Mouse (Mus musculus): ENCODE measurements around the gene Klhl11.

The Klhl11 gene

DNA sequence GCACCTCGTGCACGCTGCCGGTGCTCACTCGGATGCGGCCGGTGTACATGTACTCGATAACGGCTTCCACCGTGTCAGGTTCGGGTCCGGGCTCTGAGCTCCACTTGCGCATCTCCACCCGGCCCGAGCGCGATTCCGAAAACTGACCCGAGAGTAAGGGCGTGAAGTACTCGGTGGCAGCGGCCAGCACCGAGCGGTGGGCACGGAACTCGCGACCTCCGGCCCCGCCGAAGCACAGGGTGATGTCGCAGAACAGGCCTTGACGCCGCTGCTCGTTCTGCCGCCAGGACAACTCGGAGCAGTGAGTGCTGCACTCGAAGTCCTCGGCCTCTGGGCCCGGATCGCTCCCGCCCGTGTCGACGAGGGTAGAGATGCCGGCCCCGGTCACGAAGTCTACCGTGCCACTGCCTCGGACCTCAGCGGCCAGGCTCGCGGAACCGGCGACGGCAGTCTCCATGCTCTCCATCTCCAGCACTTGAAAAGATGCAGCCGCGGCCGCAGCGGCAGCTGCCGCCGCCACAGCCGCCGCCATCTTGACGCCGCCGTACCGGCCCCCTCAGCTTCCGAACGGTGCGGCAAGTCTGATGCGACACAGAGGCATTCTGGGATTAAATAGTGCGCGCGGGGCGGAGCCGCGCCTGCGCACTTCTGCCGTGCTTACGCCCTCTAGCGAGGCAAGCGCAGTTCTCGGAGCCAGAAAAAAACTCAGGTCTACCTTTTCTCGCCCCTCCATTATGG lies at the start of gene Klhl11:
TSS of gene Klhl11 (minus strand) at position 545 of the 738 bp plus-strand sequence.
- DNase-seq, result peak; percentile 83 to 94

DNA sequence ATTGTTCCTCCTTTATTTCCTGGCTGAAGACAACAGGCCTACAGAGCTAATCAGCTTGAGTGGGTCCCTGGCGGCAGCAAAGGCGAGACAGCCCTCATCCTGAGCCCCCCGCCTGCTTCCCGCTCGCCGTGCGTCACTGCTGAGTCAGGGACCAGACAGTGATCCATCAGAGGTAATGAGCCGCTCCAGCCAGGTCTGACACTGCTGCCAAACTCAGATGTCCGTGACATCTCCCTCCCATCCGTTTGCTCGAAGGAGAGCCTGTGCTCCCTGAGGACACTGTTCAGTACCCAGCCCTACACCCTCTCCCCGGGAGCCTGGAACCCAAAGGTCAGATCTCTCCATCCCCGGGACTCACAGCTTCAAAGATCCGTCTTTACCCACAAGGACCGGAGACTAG lies 48.3 kb upstream of the Klhl11 start:
- no peak for DNase-seq

DNA sequence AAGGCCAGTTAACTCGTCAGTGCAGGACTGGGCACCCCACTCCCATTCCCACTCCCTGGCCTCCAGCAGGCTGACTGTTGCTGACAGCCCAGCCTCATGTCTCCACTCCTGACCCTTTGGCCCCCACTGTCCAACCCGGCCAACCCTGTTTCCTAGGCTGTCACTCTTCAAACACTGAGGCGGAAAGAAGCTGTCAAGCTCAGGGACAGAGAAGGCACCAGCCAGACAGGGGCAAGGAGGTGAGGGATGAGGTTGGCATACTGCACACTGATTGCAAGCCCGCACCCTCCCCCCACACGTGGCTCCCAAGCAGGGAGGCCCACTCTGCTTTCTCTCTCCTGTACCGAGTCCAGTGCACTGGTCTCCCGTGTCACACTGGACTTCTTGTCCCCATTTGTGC lies 46.6 kb upstream of the Klhl11 start:
- no peak for DNase-seq

DNA sequence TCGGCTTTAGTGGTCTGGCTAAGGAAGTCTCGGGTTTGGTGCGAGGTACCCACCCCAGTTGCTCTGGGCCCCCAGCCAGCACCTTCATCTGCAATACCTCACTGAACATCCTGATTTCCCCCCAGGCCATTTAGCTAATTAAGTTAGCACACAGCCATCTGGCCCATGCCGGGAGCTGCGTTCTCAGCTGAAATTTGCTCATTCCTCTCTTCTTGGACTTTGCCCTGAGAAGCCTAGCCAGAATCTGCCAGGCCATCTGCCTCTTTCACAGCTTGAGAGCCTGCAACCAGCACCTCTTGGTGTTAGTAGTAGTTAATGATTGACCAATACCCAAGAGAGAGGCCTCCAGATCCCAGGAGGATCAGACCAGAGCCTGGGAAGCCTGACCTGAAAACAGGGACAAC lies 45.6 kb upstream of the Klhl11 start:
- DNase-seq, result peak; percentile 85 to 92

DNA sequence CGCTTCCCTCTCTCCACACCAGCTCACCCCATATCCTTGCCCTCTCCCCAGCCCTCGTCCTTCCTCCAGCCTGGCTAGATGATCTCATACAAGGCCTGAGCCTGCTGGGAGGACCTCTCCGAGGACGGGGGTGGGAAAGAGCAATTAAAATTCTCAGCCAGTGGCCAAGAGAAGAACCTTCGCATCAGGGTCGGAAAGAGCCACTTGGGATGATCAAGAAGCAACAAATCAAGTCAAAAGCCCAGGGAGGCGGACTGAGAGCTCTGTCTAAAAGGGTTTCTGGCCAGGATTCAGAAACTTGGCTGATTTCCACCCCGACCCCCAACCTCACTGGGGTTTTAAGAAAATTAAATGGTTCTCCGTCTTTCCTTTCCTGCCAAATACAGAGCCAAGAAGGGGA lies 43.8 kb upstream of the Klhl11 start:
- no peak for DNase-seq

DNA sequence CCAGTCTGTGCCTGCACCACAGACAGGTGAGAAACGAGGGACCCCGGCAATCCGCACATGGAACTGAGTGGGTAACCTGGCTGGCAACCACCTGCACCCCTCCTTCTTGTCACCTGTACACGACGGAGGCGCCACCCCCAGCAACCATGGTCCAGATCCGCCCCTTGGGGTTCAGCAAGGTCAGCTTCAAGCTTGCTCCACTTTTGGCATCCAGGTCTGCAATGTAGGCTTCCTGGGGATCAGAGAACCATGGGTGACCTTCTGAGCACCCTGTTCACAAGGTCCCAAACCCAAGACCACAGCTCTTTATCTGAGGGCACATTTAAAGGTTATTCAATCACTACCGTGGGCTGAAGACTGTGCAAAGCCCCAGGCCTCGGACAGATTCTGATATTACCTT lies 43.2 kb upstream of the Klhl11 start:
- DNase-seq, result no peak

DNA sequence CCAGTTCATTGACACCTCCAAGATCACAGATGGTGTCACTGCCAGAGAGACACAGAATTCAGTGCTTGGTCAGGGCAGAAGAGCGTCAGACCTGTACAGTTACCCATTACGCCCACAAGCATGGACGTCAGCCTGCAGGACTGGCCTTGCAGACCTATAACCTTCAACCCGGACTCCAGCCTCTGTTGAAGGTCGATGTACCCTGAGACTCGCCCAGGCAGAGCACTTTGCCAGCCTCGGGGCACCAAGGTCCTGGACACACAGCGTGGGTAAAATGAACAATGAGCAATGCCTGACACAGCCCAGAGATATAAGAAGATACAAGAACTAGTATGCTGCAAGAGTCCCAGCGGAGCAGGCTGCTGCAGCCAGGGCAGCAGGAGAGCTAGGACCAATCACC lies 42.5 kb upstream of the Klhl11 start:
- DNase-seq, result no peak

DNA sequence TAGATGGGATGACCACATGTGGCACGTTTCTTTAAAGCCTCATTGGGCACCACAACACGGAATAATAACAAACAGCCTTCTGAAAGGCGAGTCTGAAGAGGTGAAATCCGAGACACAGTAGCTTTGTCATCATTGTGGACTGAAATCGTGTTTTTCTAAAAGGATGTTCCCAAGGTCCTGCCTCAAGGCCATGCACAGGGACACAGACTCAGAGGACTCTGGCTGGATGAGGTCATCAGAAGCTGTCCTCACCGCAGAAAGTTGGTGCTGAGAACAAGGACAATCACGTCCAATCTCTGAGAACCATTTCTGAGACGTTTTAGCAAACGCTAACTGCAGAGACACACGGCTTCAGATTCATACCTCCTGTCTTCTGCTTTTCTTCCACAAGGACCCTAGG lies 41.2 kb upstream of the Klhl11 start:
- DNase-seq, result no peak

DNA sequence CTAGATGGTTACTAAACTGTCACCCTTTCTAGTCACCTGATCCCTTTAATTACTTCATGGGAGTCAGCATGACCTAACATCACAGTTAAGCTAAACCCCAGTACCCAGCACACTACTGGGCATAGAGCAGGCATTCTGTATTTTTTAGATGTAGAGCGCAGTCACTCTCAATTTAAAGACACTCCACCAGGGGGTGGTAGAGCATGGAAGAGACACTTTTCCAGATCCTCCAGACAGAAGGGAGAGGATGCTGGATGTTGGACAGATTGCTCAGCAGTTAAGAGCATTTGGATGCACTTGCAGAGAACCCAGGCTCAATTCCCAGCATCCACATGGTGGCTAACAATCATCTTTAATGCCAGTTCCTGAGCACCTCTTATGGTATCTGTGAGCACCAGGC lies 39.8 kb upstream of the Klhl11 start:
- peak in 1 of 2 experiments; percentile 40 for DNase-seq

DNA sequence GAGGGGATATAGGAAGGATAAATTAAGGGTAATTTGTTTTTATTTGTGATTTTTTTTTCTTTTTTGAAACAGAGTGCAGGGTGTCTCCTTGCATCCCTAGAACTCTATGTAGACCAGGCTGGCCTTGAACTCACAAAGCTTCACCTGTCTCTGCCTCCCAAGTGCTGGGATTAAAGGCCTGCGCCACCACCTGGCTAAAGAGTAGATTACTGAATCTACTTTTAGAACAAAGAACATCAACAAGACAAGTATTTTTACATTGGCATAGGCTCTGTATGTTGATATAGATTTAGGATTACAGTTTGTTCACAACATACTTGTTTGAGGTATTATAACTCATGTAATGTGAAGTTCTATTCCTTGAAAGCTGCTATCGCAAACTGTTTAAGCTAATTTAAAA lies 38.0 kb upstream of the Klhl11 start:
- DNase-seq, result no peak

DNA sequence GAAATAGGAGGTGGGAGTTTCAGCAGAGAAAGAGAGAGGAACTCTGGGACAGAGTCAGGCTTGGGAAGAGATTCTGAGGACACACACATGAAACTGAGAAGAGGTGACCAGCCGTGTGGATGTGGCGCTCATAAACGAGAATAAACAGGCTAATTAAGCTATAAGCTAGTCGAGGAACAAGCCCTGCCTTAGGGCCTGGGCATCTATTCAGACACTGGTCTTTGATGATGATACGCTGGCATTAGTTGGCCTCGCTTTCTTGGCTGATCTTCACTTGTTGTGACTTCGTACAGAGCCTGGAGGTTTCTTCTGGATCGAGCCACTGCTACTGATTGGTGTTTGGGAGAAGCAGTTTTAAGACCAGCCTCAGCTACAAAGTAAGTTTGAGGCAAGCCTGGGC lies 33.5 kb upstream of the Klhl11 start:
- DNase-seq, result no peak

DNA sequence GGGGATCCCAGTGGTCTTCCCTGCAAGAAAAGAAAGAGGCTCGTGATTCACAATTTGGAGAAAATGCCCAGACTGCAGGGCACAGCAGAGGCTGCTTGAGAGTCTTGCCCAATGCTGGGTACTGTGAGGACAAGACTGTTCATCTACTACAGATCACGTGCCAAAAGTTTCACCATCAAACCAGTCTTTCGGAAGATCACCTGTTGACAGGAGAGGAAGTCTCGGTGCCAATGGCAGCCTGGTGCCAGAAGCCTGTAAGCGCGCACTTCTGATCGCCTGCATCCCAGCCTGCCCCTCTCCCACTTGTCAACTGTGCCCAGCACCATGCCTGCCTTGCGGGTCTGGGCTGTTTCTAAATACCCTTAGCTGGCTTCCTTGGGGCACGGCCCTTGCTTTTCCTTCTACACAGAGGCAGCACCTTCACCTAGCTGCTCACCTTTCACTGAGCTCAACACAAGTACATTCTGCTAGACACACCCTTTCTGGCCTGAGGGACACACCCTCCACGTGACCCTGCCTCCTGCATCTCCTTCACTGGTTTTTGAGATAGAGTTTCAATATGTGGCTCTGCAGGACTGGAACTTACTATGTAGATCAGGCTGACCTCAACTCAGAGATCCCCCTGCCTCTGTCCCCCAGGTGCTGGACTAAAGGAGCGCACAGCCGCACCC lies 32.6 kb upstream of the Klhl11 start:
- DNase-seq, result no peak

DNA sequence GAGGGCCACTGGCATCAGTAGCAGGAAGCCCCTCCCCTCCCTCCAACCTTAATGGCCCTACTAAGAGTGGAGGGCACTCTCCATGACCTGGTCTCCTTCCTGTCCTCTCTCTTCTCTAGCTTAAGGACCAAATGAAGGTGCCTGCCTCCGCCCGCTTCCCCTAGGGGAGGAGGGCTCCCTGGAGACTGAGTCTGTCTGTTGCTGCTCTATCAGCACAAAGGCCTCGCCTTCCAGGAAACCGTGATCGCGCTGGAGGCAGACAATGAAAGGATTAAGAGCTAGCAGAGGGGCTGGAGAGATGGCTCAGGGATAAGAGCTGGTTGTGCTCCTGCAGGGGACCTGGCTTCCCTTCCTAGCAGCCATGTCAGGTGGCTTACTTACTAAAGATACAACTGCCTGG lies 28.8 kb upstream of the Klhl11 start:
- no peak for DNase-seq

DNA sequence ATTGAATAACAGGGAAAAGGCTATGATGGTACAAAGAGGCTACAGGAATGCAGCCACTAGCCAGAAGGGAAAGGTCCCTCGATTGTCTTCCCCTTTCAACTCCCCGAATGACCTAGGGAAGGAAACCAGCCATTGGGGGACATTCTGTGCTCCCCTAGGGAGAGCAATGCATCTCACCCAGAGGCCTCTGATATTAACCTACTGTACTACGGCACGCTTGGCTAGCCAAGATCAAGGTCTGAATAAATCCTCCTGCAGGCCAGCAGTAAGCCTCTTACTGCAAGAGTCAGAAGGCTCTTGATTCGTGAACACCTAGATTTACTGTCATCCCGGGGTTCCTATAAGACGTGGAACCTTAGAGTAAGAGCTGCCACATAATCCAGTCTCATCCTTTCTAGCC lies 28.1 kb upstream of the Klhl11 start:
- DNase-seq, result no peak

DNA sequence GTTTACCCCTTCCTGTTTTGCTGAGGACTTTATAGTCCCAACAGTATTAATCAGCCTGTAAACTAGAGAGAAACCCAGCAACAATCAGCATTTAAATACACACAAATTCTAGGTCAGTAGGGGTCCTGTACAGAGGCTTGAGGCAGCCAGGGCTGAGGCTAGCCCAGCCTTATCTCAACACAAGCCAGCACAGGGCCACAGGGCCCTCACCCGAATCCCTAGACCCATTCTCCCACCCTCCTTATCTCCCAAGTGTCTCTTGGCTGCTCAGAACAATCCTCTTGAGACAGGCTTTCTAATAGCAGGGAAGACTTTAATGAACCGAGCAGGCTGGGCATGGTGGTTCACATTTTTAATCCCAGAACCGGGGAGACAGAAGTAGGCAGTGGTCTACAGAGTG lies 27.7 kb upstream of the Klhl11 start:
- no peak for DNase-seq

DNA sequence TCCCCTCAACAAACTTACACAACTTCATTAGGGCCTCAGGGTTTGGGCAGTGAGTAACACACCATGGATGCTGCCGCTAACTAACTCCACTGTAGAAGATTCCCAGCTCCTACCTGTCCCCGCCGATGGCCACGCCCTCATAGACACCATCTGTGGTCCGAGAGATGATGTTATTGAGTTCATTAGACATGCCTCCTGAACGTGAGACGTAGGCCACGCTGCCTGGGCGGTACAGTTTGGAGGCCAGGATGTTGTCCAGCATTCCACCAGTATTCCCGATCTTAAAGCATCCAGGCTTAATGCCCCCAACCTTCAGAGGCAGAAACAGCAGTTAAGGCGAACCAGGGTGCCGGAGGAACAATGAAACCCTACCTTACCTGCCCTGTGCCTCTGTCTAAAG lies 21.2 kb upstream of the Klhl11 start:
- DNase-seq, result peak; percentile 22 to 23

DNA sequence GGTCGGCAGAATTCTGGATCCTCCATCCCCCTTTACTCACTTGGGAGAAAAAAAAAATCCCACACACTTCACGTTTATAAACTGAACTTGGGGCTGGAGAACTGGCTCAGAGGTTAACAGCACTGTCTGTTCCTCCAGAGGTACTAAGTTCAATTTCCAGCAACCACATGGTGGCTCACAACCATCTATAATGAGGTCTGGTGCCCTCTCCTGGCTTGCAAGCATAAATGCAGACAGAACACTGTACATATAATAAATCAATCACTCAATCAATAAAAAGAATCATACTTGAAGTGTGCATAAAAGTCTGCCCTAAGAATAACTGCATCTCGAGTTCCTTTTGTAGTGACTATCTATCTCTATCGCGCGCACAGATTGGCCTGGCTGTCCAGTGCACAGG lies 18.4 kb upstream of the Klhl11 start:
- no peak for DNase-seq

DNA sequence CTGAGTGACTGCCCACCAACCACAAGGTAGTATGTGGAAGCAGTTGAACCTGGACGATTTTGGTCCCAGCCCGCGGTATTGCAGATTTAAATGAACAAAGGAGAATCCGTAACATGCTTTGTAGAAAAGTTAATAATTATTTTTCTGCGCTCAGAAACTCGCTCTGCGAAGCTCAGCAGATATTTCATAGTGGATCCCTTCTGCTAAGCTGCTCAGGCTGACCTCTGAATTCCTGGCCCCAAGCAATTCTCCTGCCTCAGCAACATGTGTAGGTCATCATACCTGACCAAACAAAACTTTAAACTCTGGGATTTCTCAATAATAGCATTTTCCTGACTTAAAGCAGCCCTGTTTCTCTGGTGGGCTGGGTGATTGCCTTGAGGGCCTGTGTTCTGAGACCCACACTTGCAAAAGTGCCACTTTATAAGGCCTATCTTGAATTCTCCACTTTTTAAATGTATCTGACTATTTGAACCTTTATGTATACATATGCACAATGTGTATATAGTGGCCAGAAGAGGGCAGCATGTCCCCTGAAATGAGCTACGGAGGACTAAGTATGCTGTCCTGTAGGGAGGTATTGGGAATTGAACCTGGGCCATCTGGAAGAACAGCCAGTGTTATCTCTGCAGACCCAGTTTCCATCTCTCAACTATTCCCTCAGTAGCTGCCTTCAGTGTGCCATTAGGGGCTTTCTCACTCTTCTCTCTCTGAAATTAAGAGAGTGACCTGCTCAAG lies 13.4 kb upstream of the Klhl11 start:
- peak; percentile 57 to 64 for DNase-seq

DNA sequence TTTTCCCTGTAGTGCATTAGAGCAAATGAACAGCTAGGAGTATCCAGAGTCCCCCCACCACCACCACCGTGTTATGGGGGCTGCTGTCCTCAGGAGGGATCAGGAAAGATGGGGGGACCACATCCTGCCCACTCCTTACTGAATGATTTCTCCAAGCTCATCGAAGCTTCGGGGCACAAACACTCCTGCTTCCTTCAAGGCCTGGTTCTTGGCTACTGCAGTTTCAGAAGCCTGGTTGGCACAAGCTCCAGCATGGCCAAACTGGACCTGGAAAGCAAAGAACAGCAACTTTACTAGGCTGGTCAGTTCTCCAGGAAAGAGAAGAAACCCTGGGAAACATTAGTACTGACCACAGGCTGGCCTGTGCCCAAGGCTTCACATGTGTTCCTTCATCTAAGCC lies 11.9 kb upstream of the Klhl11 start:
- no peak for DNase-seq

DNA sequence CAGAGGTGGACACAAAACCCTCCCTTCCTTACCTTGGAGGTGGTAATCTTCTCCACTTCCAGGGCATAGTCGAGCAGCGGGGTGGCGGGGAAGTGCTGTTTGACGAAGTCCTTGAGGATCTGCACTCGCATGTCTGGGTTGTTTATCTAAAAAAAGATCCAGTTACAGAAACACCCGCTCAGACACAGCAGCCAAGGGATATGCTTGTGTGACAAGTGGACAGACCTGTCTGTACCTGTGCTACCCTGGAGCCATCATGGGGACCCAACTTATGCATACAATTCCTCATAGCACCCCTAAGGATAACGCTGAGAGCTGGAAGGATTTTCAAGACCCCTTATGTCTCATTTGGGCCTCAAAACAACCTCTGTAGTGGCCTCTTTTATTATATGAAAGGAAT lies 6.6 kb upstream of the Klhl11 start:
- DNase-seq, result no peak

DNA sequence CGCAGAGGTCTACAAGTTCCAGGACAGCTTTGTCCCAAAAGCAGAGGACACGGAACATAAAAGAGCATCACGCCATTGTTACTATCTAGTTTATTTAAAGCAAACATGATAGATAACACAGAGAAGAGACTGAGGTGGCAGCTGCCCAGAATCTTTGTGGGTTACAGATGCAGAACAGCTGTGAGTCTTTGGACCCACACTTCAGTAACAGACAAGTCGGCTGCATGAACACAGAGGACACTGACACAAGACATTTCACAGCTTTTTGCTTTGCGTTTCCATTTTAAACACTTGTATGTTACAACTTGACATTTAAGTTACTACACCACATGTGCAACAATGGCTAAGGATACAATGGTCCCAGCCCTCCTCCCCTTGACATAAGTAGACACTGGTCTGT lies 3.7 kb upstream of the Klhl11 start:
- no peak for DNase-seq

DNA sequence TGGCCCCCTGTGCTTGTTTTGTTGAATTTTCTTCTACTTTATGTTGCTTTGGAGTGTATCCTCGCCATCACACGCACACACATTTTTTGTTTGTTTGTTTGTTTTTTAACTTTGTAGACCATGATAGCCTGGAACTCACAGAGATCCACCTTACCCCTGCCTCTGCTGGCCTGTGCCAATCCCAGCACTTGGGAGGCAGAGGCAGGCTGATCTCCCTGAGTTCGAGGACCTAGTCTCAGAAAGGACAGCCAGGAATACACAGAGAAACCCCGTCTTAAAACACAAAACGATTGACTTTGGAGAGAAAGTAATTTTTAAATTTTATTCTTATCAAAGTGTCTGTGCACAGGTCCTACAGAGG lies 374 bp upstream of the Klhl11 start:
- DNase-seq, result no peak

DNA sequence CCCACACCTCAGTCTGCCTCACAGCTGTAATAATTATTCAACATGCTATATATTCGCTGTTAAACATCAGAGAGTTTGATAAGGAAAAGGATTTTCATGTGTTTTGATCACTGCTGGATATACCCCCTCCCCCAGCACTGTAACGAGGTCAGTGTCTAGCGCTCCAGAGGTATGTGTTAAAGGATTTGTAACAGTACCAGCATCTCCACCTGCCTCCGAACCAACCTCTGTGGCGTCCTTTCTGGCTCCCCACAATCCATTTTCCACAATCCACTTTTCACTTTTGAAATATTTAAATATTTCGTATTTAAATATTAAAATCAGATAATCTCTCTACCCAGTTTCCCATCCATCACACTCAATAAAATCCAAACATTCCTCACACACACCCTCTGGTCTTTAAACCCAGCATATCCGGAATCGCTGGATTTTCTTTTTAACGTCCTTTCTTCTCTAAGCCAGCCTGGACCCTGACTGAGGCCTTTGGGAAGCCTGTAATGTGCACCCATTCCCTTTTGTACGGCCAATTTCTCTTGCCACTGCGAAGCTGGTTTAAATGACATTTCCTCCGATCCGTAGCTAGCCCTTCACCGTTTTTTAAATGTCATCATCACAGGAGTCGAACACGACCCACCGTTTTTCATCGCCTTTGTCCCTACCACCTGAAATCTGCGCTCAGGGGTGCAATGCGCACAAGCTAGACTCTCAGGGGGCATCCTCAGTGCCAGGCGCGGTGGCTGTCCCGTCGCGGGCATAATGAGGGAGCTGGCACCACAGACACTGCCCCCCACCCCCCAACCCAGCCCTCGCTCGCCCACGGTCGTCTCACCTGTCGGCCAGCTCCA lies 967 bp downstream of the Klhl11 start:
- peak in 1 of 2 experiments; percentile 14 for DNase-seq

All from cerebellum, adult 18-20 months (tissue).